Mouse (Mus musculus) midbrain, embryonic 16.5 days (tissue): Measurements from ENCODE around the gene Defb21. TPM values are rescaled to one million over a fixed set of nuclear protein-coding genes. Genes with fewer than 3 reads are reported as not detected.

ENCODE experiments used
- ATAC-seq: fragments of 200-750 bp; cut with Nextera tagmentation; 2 replicates; pipeline ENCODE4 v1.8.0; 2017; ENCODE audit warnings: moderate TSS enrichment
- H3K27ac ChIP-seq: fragments of 300-500 bp; sonication (generic); 2 replicates; pipeline ENCODE4 v1.5.1; 2014; ENCODE audit warnings: mild to moderate bottlenecking, low read length, mixed read lengths
- H3K27me3 ChIP-seq: fragments of 300-500 bp; sonication (generic); 2 replicates; pipeline ENCODE4 v1.6.1; 2014; ENCODE audit warnings: low read depth, low read length, mixed read lengths; ENCODE audit not compliant: control insufficient read depth, insufficient read depth
- H3K36me3 ChIP-seq: fragments of 300-500 bp; sonication (generic); 2 replicates; pipeline ENCODE4 v1.6.1; 2014; ENCODE audit warnings: mild to moderate bottlenecking, low read length, moderate library complexity, mixed read lengths; ENCODE audit not compliant: control insufficient read depth, insufficient read depth
- H3K4me1 ChIP-seq: fragments of 300-500 bp; sonication (generic); 2 replicates; pipeline ENCODE4 v1.6.1; 2014; ENCODE audit warnings: mild to moderate bottlenecking, low read length, mixed read lengths; ENCODE audit not compliant: control insufficient read depth, insufficient read depth
- H3K4me2 ChIP-seq: fragments of 300-500 bp; sonication (generic); 2 replicates; pipeline ENCODE4 v1.6.1; 2014; ENCODE audit warnings: mild to moderate bottlenecking, low read length, mixed read lengths
- H3K4me3 ChIP-seq: fragments of 300-500 bp; sonication (generic); 2 replicates; pipeline ENCODE4 v1.5.1; 2014; ENCODE audit warnings: low read depth, mild to moderate bottlenecking, low read length, moderate library complexity, mixed read lengths
- H3K9ac ChIP-seq: fragments of 300-500 bp; sonication (generic); 2 replicates; pipeline ENCODE4 v1.6.1; 2014; ENCODE audit warnings: low read depth, low read length, mixed read lengths
- H3K9me3 ChIP-seq: fragments of 300-500 bp; sonication (generic); replicated peaks from 2 replicates; pipeline ENCODE4 v1.6.1; 2014; ENCODE audit warnings: mild to moderate bottlenecking, low read length, mixed read lengths; ENCODE audit not compliant: control insufficient read depth, poor library complexity, severe bottlenecking
- WGBS: fragments of 180-500 bp; shearing (Covaris S2); extraction: QIAGEN DNeasy Blood & Tissue Kit; methylation state at CpG from one replicate; pipeline ENCODE4 v1.1.7; 2014; 5-methylcytosine and 5-hydroxymethylcytosine counted together
- polyA plus RNA-seq: library from polyadenylated mRNA; unstranded; fragments of >200 nt; fragmentation: Nextera tagmentation; extraction: Ambion mirVana; gene quantifications from 2 replicates; pipeline ENCODE4 v1.2.1, GENCODE M21; 2015

The Defb21 gene
- polyA plus RNA-seq, 1 experiment from 2014 or later, result not detected

DNA sequence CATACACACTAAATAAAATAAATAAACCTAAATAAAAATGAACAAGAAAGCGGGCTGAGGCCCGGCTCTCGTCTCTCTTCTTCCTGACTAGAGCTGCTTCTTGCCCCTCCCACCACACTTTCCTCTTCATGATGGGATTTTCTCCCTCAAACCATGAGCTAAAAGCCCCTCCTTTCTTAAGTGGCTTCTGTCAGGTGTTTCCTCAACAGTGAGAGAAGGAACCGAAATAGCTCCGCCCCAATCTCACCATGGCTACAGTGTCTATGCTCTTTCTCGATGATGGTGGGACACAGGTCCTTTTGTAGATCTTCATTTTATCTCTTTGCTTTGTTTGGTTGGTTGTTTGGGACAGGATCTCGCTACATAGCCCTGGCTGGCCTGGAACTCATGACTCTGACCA is 15.9 kb upstream of the Defb21 start:
- Histone ChIP-seq H3K27ac (no peak overlapping the region), H3K27me3 (no peaks in the 10 kb centered on the region), H3K4me1 (peaks cover 3% of the 10 kb centered on the region; the same call in 1 of the 2 replicates), H3K4me2 (no peak overlapping the region), H3K4me3 (no peak overlapping the region), H3K9ac (no peak overlapping the region), H3K36me3 (no peaks in the 10 kb centered on the region), H3K9me3 (no peaks in the 10 kb centered on the region)
- WGBS, result 93% methylated on average over 7 of the region's 7 CpGs
- no peak for ATAC-seq

DNA sequence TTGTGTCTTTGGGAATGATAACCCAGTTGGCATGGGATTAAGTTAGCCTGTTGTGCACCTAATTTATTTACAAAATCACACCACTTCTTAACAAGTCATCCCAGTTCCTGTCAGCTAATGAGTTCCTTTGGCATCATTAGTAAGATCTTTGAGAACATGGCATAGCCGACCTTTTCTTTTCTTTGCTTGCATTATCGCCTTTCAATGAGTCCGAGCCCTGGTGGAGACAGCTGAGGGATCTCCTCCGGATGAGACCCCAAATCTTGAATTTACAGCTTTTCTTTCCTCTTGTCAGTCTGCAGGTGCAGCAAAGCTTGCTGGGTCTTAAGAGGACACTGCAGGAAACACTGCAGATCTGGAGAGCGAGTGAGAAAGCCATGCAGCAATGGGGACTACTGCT is 3.5 kb upstream of the Defb21 start, which contains the start of gene Gm17416:
Gene Gm17416 (plus strand): TSS at position 301 of the 400 bp plus-strand sequence.
- 87% methylated on average over 5 of the region's 5 CpGs for WGBS
- Histone ChIP-seq H3K27me3 (no peaks in the 10 kb centered on the region), H3K4me1 (no peaks in the 10 kb centered on the region), H3K4me3 (no peak within 1 kb of the TSS), H3K9ac (no peak within 1 kb of the TSS), H3K4me2 (no peak within 1 kb of the TSS), H3K9me3 (no peaks in the 10 kb centered on the region), H3K36me3 (no peaks in the 10 kb centered on the region), H3K27ac (no peak within 1 kb of the TSS)
- ATAC-seq, result no peak

DNA sequence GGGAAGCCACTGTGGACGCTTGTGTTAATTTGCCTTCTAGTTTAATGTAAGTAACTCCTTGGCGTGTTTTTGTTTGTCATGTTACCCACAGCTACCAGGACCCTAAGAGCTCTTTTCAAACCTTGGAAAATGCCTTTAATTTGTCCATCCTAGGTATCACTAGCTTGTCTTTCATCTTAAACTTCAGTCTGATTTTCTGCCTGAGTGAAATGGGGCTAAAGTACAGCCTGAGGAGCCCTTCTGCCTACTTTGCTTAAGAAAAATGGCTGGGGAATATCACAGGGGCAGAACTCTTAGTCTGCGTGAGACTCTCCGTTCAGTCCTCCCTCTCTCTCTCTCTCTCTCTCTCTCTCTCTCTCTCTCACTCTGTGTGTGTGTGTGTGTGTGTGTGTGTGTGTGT is 2.7 kb upstream of the Defb21 start:
- no peaks in the 10 kb centered on the region for H3K36me3 ChIP-seq
- no peaks in the 10 kb centered on the region for H3K4me1 ChIP-seq
- no peaks in the 10 kb centered on the region for H3K27me3 ChIP-seq
- no peak overlapping the region for H3K4me2 ChIP-seq
- no peak for ATAC-seq
- H3K27ac ChIP-seq, result no peak overlapping the region
- H3K9me3 ChIP-seq, result no peaks in the 10 kb centered on the region
- H3K9ac ChIP-seq, result no peak overlapping the region
- WGBS, result 88% methylated on average over 4 of the region's 4 CpGs
- no peak overlapping the region for H3K4me3 ChIP-seq

DNA sequence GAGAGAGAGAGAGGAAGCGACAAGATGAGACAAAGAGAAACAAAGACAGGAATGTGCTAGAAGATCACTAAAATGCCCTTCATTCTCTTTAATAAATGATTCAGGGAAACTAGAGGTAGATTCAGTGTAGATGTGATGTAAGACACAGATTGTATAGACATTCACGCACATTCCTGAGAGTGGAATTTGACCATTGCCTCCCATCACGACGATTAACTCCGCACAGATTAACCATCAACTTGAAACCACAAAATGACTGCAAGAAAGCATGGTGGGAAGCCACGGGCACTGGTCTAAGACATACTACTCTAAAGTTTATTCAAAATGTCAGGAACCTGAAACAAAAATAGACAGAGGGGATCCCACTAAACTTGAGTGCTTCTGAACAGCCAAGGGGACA is 2.2 kb upstream of the Defb21 start:
- no peaks in the 10 kb centered on the region for H3K4me1 ChIP-seq
- H3K9me3 ChIP-seq, result no peaks in the 10 kb centered on the region
- H3K36me3 ChIP-seq, result no peaks in the 10 kb centered on the region
- 85% methylated on average over 6 of the region's 6 CpGs for WGBS
- no peak overlapping the region for H3K9ac ChIP-seq
- ATAC-seq, result no peak
- no peak overlapping the region for H3K4me3 ChIP-seq
- H3K27ac ChIP-seq, result no peak overlapping the region
- no peak overlapping the region for H3K4me2 ChIP-seq
- no peaks in the 10 kb centered on the region for H3K27me3 ChIP-seq

DNA sequence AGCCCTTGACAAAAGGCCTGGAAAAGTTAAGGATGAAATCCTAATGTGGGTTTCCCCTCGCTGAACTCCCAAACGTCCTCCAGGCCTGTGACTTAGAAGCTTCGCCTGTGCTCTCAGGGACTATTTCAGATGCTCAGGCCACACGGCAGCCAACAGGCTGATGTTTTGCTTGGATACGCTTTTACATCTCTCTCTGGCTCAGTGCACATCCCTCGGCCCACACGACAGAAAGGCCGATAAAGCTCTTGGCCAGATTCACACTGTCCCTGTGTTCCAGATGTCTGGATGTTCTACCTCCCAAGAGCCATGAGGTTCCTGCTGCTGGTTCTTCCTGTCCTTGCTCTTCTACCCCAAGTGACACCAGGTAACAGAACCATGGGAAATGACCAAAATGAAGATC is 940 bp downstream of the Defb21 start:
- Histone ChIP-seq H3K27ac (no peak overlapping the region), H3K4me1 (no peaks in the 10 kb centered on the region), H3K36me3 (no peaks in the 10 kb centered on the region), H3K4me3 (no peak overlapping the region), H3K9me3 (no peaks in the 10 kb centered on the region), H3K9ac (no peak overlapping the region), H3K27me3 (no peaks in the 10 kb centered on the region), H3K4me2 (no peak overlapping the region)
- WGBS, result 89% methylated on average over 8 of the region's 8 CpGs
- ATAC-seq, result no peak

DNA sequence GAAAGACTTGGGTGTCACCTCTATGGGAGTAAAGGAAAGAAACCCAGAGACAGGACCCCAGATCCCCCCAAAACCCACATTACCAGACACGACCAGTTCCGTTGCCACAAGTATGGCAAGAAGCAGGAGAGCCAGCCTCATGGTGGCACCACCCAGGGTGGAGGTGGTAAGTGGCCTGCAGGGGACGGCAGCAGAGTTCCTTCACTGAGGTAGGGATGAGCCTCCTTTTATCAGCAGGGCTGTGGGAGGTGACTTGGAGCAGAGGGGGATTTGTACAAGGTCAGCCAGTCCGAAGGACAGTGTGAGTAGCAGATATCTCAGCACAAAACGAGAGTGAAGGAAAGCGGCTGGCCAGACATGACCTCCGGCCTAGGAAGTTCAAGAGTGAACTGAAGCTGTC is 7.6 kb downstream of the Defb21 start, which contains the start of gene Defb19:
Gene Defb19 (minus strand): TSS at position 206 of the 400 bp plus-strand sequence.
- no peak within 1 kb of the TSS for H3K4me2 ChIP-seq
- H3K9me3 ChIP-seq, result no peaks in the 10 kb centered on the region
- H3K9ac ChIP-seq, result no peak within 1 kb of the TSS
- H3K27ac ChIP-seq, result no peak within 1 kb of the TSS
- no peak within 1 kb of the TSS for H3K4me3 ChIP-seq
- WGBS, result 71% methylated on average over 7 of the region's 7 CpGs
- H3K36me3 ChIP-seq, result no peaks in the 10 kb centered on the region
- H3K27me3 ChIP-seq, result no peaks in the 10 kb centered on the region
- ATAC-seq, result no peak
- no peaks in the 10 kb centered on the region for H3K4me1 ChIP-seq

DNA sequence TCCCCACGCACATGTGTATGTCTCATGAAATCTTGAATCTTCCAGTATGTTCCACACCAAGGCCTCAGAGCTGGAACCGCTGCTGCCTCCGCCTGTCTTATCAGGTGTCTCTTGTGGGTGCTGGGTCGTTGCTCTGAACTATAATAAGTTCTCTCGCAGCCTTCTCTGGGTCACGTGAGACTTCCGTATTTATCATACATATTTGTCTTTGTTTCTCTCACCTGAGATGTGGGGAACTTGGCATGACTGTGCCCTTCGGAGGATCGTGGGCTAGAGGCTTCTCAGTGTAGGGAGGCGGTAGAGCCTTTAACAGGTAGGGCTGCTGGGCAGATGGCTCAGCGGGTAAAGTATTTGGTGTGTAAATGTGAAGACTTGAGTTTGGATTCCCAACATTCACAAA is 8.1 kb downstream of the Defb21 start:
- Histone ChIP-seq H3K4me2 (no peak overlapping the region), H3K9ac (no peak overlapping the region), H3K4me1 (no peaks in the 10 kb centered on the region), H3K9me3 (no peaks in the 10 kb centered on the region), H3K36me3 (no peaks in the 10 kb centered on the region), H3K4me3 (no peak overlapping the region), H3K27ac (no peak overlapping the region), H3K27me3 (no peaks in the 10 kb centered on the region)
- no peak for ATAC-seq
- WGBS, result 91% methylated on average over 11 of the region's 11 CpGs

DNA sequence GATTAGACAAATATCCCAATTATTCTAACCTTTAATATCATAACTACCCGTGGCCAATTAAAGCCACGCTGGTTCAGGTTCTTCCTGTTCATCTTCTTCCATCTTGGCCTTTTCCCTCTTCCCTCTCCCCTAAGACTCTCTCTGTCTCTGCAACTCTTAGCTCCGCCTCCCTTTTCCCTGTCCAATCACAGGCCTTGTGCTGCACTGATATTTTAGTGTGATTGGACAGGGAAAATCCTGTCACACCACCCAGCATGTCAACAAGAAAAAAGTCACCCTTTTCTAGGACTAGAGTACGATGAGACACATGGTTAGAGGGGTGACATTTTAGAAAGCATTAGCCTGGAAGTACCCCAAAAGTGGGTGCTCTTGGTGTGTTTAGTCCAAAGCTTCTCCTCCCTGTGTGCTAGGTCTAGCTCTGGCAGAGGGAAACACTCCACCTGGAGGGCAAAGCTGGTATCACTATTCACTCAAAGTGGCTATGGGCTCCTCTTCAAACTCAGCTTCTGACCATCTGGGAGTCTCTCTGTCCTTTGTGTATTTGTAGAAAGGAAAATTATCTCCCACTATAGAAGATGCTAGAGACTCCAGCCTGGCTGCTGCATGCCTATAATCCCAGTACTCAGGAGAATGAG is 14.5 kb downstream of the Defb21 start:
- Histone ChIP-seq H3K4me1 (no peaks in the 10 kb centered on the region), H3K9me3 (no peaks in the 10 kb centered on the region), H3K27ac (no peak overlapping the region), H3K4me2 (no peak overlapping the region), H3K36me3 (no peaks in the 10 kb centered on the region), H3K4me3 (no peak overlapping the region), H3K9ac (no peak overlapping the region), H3K27me3 (no peaks in the 10 kb centered on the region)
- 74% methylated on average over 4 of the region's 4 CpGs for WGBS
- no peak for ATAC-seq

DNA sequence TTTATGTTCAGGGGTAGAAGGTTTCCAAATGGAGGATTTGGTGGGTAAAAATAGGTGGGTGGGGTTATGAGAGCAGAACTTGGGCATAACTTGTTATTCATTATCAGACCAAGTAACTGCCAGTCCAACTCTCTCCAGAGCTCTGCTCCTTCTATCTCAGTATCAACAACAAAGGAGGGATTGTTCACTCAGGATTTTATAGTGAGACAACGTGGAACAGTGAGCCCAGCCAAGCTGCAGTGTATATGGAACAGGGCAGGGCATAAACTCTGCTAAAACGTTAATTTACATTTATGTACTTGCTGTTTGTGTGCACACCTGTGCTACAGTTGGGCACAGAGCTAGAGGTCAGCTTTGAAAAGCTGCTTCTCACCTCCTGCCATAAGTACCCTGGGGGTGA is 15.9 kb downstream of the Defb21 start:
- no peaks in the 10 kb centered on the region for H3K9me3 ChIP-seq
- ATAC-seq, result no peak
- H3K27ac ChIP-seq, result no peak overlapping the region
- no peaks in the 10 kb centered on the region for H3K36me3 ChIP-seq
- no peak overlapping the region for H3K9ac ChIP-seq
- no peaks in the 10 kb centered on the region for H3K4me1 ChIP-seq
- WGBS, result 47% methylated on average over 2 of the region's 2 CpGs
- no peak overlapping the region for H3K4me2 ChIP-seq
- H3K4me3 ChIP-seq, result no peak overlapping the region
- H3K27me3 ChIP-seq, result no peaks in the 10 kb centered on the region
